Mouse (Mus musculus) c-Kit-negative CD71-positive TER-119-positive erythroid progenitor cells, embryonic 14.5 days (primary cell): Measurements from ENCODE around the gene Cryl1.

Experiments
- DNase-seq: peaks from one replicate; pipeline ENCODE4 v3.0.0-alpha.2; 2013; ENCODE audit warnings: low read depth, low spot score

Gene Cryl1

DNA sequence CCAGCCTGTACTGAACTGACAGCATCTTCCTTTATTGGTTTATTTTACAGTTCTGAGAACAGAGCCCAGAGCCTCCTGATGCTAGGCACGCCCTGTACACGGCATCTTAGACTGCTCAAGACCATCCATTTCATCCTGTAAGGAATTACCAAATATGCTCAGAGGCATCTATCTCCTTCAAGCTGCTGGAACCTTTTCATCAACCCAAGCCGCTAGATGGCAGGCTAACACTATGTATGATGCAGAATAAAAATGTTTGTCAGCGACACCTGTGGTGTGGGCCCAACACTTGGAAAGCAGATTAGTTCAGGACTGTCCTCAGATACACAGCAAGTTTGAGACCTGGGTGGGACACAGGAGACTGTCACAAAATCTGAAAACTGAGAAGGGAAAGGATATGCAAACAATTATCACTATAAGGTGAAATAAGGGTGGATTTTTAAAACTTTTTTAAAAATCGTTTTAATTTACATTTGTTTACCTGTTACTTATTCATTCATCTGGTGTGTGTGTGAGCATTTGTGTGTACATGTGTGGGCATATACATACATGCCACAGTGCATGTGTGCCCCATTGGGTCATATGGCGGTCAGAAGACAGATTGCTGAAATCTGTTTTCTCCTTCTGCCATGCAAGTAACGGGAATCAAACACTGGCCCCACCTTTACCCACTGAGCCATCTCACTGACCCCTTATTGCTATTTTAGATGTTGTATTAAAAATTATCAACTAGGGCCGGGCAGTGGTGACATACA lies 25.8 kb downstream of the Cryl1 start:
- DNase-seq = no peak

DNA sequence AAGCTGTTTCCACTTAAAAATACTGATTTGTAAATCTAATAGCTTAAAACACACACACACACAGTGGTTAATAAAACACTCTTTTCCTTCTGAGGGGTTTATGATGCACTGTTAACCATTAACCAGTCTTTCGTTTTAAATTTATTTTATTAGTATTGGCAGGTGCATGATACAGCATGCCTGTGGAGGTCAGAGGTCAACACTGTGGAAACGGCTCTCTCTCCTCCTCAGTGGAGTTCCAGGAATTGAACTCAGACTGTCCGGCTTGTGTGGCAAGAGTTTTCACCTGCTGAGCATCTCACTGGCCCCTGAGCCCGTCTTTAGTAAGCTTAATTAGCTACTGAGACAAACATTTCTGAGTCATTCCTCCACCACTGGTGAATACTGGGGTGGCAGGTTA lies 31.0 kb downstream of the Cryl1 start:
- DNase-seq = no peak

DNA sequence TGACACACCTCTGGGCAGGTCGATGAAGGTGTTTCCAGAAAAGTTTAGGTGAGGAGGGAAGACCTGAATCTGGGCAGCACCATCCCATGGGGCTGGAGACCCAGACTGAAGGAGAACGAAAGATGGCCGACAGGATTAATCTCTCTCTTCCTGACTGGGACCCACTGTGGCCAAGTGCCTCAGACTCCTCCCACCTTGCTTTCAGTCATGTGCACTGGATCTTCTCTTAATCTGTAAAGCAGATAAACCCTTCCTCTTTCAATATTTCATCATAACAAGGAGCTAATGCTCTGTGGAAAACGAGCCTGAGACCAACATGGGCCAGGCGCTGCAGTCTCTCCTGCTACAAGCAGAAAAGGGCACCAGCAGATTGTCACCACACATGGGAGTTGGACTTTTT lies 31.6 kb downstream of the Cryl1 start:
- no peak for DNase-seq

DNA sequence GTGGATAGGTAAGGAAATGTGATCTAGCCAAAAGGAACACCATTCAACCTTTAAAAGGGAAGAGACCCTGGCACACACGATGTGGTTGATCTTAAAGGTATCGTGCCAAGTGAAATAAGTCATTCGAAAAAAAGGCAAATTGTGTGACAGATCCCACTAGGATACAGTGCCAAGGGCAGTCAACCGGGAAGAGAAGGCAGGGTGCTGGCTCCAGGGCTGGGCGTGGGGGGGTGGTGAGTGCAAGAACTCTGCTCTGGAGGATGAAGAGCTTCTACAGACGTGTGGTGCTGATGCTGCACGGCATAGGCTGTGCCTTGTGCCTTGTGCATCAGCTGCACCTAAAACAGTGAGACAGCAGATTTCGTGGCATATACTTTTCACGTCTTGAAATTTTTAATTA lies 33.0 kb downstream of the Cryl1 start:
- no peak for DNase-seq

DNA sequence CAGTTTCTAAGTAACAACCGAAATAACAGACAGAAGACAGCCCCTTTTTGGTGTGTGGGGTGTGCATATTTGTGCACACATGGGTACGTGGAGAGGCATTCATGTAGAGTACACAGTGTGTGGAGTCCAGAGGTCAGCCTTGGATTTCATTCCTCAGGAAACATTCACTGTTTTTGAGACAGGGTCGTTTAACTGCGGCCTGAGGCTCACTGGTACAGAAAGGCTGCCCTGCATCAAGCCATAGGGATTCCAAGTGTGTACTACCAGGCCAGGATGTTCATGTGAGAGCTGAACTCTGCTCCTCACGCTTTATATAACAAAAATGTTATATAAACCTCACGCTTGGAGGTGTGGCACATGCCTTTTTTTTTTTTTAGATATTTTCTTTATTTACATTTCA lies 34.5 kb downstream of the Cryl1 start:
- no peak for DNase-seq

DNA sequence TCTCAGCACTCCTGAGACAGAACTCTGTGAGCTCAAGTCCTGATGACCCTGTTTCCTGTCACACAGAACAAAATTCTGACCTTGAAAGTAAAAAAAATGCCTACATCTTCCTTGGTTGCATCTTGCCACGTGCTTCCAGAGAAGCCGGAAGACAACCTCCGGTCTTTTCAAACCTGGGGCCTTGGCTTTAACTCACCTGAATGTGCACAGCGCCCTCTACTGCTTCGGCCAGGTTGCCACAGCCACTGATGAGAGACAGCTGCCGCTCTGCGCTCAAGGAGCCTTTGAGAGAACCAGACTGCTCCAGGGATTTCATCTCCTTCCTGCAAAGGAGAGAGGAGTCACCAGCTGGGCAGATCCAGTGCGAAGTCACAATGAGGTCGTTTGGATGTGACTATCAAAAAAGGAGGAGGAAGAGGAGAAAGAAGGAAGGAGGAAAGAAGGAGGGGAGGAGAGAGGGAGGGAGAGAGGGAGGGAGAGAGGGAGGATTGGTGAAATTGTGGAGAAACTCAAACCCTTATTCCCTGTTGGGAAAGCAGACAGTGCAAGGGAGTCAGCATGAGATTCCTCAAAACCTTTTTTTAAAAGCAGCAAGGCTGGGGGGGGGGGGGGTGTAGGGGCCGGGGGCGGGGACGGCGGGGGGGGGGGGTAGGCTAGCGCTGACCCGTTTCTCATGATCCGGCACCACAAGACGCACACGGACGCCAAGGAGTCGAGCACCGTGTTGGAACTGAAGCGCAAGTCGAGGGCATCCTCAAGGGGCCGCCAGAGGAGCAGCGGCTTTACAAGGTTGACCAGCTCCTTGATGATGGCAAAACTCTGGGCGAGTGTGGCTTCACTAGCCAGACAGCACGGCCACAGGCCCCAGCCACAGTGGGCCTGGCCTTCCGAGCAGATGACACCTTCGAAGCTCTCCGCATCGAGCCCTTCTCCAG lies 35.3 kb downstream of the Cryl1 start:
- no peak for DNase-seq

DNA sequence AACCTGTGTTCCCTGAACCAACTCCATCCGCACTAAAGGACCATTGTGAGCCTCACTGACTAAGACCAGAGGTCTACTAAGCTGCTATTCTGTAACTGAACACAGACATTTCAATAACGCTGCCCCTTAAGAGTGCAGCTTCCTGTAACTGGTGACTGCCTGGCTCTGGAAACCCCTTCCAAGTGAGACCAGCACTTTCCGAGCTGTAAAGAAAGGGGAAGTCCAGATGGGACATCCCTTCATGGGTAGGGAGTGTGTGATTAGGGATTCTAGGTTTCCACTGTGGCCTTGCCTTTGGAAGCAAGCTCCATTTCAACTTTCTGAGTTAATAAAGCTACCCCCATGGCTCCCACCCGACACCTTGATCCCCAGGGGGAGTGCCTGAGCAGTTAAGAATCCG lies 41.3 kb downstream of the Cryl1 start:
- DNase-seq = no peak

DNA sequence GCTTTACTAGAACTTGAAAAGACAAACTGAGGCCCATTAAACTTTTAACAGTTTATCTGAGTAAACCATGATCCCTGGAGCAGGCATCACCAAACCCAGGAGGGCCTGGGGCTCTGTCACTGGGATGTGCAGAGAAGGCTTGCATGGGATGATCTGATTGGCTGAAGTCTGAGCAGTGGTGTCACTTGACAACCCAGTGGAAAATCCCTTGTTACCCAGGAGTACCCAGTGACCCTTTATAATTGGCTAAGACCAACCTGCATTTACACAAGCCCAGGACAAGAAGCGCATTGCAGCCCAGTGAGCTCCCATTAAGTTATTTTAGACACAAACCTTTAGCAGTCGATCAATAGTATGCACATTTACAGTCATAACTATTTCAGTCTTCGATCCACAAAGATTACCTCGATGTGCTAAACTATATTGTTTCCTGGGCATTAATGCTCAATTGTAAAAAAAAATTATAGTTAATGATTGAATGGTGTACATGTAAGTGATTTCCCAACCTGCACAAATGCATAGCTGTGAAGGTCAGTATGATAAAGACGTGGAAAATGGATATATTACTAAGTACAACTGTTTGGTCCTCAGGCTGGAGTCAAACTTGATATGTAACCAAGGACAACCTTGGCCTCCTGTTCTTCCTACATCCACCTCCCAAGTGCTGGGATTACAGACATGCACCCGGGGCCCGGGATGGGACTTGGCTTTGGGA lies 46.7 kb downstream of the Cryl1 start:
- DNase-seq = no peak

DNA sequence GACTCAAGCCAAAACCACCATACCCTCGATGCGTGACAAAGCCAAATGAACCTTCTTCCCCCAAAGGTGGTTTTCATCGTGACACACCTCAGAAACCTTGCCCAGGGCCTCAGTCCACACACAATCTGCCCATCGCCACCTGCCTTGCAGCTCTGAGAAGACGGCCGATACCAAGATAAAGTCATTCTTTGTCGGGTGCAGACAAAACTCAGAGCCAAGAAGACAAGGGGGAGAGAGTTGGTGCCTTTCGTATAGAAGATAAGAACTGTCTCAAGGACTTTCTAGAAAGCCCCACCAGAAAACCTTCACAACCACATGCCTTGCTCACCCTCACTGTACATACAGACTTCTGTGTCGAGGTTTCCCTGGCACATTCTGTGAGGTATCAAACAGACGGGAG lies 48.4 kb downstream of the Cryl1 start:
- no peak for DNase-seq

DNA sequence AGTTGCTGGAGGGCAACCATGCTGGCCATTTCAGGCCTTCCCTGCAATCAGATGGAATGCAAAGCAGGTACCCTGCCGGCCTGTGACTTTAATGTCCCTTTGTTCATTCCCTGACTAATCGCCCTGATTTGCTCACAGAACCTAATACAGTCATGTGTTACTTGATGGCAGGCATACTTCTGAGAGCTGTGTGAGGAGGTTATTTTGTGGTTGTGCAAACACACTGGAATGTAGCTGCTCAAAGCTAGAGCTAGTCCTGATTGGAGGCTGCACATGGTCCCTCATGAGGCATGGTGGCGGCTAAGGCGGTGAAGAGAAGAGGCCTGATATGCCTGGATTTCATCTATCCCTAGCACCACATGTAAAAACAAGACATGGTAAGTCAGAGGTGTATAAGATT lies 50.2 kb downstream of the Cryl1 start:
- no peak for DNase-seq

DNA sequence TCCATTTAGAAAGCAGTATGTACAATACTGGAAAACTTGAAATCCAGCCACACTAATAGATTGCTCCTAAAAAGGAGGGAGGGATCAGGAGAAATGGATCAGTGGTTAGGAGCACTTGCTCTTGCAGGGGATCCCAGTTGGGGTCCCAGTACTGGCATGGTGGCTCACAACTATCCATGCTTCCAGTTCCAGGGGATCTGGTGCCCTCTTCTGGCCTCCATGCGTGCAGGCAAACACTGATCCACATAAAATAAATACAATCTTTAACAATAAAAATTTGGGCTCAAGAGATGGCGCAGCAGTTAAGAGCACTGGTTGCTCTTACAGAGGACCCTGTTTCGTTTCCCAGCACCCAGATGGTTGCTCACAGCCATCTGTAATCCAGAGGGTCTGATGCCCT lies 52.2 kb downstream of the Cryl1 start:
- DNase-seq = no peak

DNA sequence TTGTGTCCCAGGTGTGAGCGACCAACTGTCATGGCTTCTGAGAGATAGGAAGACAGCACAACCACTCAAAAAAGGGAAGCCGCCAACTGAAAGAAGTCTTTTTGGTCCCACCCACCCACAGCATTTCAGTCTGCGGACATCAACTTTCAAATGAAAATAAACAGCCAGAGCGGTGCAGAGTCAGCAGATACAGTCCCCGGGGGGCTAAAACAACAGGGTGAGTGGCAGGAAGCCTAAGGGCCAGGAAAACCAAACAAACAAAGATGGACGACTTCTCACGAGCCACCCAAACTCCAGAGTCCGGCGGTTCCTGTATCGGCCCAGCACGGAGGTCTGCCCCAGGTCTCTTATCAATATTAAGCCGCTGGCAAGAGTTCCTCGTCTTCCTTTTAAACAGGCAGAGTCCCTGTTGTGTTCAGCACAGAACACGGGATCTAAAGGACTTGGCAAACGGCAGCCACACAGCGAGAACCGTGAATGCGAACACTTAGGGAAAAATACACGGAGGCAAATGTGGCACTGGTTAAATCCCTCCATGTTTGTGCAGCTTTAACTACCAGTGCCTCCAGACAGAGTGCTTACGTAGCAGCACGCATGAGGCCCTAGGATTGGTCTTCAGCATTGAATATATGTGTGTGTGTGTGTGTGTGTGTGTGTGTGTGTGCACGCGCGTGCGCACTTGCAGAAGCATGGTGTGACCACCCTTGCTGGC lies 53.4 kb downstream of the Cryl1 start:
- no peak for DNase-seq

DNA sequence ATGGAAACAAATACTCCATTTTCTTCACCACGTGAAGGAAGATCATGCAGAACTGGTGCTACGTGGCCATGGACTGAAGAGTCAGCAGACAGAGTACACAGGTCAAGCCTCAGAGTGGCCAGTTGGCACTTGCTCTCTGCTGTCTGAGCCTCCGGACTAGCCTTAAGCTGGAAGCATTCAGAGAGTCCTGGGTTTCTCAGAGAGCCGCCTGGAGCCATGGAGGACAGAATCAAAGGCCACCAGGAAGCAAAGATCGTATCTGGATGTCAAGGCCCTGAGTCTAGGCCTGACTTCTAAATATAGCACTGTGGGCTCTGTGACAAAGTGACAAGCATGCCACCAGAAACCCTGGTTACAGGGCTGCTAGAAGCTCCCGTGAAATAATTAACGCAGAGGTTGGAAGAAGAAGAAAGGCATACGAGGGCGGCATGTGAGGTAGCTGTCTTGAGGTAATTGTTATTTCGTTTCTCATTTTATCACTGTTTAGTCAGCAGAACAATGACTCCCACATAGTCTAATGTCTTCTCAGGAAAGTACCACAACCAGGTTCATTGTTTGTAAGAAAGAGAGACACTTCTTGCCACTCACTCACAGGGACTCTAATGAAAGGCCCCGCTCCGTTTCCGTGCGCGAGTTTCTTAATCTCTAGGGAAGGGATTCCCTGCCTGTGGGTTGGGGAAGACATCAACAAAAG lies 55.1 kb downstream of the Cryl1 start:
- no peak for DNase-seq

DNA sequence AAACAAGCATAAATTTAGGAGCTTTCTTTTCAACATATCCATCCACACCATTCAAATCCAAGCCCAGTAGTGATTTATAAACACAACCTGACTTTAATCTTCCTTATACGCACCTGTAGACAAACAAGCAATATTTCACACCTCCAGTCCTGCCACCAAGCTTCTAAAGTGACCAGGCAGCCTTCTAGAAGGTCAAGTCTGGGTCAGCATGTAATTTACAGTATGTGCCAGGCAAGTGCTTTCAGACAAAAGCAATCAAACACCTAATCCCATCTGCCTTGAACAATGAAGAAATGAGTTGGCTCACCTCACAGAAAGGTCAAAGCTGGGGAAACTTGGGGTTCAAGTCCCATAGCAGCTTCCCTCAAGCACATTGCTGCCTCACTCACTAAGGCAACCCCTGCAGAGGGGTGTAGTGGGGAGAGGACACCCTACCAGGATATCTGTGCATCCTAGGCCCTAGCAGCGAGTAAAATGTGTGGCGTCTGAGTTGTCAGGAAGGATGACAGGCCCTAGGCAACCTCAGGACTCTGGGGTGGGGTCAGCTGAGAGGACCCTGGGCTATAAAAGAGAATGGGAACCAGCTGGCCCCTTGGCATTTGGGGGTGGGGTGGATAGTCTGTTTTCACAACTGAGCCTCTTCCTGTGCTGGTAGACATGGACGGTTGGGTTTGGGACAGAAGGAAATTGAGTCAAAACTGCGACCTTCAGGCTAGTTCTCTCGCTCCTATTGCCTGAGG lies 55.8 kb downstream of the Cryl1 start:
- no peak for DNase-seq

DNA sequence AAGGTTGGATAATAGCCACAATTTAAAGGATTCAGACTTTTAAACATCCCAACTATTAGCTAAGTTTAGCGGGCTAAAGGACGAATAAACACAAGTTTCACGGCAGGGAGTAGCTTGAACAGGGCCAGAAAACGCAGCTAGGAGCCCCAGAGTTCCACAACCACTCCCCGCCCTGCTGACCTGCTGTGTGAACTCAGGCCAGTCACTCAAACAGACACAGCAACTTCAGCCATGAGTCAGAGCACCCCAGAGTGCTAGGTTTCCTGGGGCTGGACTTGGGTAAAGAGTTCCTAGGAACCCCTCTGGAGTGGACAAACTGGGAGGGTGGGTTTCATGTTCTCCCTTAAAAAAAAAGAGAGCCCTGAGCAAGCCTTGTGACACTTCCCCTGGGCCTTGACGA lies 59.7 kb downstream of the Cryl1 start:
- DNase-seq = no peak

DNA sequence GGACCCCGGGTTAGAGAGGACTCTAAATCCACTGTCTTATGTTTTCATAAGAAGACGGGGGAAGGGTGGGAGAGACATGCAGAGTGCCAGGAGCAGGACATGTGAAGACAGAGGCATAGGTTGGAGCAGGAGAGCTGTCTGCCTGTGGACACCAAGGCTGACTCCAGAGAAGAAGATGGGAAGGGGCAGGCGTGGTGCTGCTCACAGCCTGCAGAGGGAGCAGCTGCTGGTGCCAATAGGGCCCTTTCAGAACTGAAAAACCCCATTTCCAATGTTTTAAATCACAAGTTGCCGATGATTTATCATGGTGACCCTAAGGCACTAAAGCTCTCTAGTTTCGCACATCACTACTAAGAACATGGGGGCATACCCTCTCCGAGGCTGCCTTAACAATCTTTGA lies 63.5 kb downstream of the Cryl1 start:
- DNase-seq = no peak

DNA sequence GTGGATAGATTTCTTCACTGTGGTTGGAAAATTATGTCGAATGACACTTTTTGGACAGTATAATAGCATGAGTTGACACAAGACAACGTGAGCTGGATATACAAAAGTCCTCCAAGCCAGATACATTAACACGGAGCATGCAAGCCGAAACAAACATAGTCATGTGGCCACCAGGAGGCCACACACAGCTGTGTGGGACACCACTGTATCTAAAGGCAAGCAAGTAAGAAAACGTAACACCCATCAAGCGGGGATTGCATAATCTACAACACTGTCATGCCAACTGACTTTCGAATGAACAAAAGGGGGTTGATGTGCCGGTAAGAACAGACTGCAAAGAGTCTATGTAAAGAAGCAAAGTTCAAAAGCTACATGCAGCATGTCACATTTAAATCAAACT lies 65.8 kb downstream of the Cryl1 start:
- no peak for DNase-seq

DNA sequence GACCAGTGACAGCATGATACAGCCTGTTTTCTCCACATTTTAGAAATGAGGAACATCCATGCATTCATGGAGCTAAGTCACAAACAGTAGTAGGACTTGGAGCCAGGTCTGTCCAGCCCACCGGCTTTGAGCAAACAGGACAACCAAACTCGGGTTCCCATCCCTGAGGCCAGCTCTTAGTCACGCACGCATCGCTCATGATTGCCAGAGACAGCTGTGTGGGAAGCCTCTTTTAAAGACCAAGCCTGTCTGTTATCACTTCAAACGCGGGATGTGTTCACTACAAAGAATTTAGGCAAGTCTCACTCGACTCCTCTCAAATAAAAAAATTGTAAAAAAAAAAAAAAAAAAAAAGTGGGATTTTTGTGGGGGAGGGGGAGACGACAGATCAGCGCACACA lies 67.2 kb downstream of the Cryl1 start:
- no peak for DNase-seq

DNA sequence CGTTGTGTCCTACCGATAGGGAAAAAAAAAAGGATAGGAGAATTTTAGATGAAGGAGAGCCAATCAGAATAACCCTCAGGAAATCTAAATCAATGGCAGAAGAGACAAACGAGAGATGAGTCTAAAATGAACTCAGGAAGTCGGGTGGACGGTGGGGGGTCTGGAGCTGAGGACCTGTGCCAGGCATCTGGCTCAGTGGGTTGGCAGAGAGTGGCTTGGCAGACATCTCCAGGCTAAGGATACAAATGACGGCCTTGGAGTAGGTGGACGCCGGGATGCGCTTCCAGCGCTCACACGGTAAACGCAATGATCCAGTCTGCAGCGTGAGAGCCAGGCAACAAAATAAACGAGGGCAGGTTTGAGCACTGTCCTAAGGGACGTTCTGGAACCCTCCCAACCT lies 68.7 kb downstream of the Cryl1 start:
- no peak for DNase-seq

DNA sequence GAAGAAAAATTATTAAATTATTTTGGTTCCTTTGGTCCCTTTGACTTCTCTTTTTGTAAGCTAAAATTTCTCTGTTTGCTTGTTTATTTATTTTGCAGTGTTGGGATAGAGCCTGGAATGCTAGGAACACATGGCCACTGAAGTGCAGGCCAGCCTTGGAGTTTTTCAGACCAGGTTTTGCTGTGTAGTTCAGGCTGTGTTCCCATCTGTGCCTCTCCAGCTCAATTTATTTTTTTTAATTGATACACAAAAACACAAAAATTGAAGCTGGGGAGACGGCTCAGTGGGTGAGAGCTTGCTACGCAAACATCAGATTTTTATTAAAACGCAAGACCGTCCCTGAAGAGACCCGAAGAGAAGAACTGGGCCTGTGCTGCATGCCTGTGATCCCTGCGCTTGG lies 71.6 kb downstream of the Cryl1 start:
- DNase-seq = no peak
